Mouse (Mus musculus) heart, postnatal 0 days (tissue): ENCODE data around the gene Ccdc170.

Experiments used
- CTCF ChIP-seq: IDR thresholded peaks from 2 replicates; pipeline ENCODE4 v1.5.1; 2016; ENCODE audit warnings: antibody characterized with exemption, control low read depth, low read depth
- EP300 ChIP-seq: IDR thresholded peaks from 2 replicates; pipeline ENCODE4 v1.6.1; 2016; ENCODE audit warnings: antibody characterized with exemption, low read depth

DNA sequence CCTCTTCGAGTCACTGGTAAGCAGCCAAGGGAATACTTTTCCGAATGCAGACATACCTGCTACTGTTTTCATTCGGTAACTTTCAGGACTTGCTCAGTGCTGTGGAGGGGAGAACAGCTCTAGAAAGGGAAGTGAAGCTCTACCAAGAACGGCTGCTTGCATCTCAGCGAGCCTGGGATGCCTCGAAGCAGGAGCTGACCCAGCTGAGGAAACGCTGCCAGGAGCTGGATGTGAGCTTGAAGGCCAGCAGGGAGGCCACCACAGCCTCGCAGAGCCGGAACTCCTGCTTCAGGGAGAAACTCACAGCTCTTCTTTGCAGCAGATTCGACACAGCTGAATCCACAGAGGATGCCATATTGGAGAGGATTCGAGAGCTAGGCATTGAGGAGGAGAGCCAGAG lies 51.6 kb downstream of the Ccdc170 start:
- TF ChIP-seq EP300 (no peak), CTCF (no peak)
